In genomic region chr11:68583906-68584480, GRCm38 (mm10) we compare ENCODE assay signal across 14 mouse cellular contexts. TPM values are rescaled to one million over a fixed set of nuclear protein-coding genes. Genes with fewer than 3 reads are reported as not detected.
DNase-seq lines count a peak whose midpoint lies in the region; ATAC-seq and TF ChIP-seq lines count a peak whose summit lies in the region.
"Had no signal": no experiment of that assay in that cellular context is flagged by ENCODE, and none has a peak within 500 bp of the region (broad histone marks: within the 10 kb centered on the region; RNA-seq: fewer than 3 reads in every experiment).

No protein-coding gene starts in this region.

- no peak overlapping the region for H3K9ac ChIP-seq in forebrain, embryonic 13.5 days
- H3K9ac ChIP-seq in forebrain, embryonic 12.5 days, result no peak overlapping the region
- no peak overlapping the region for H3K9ac ChIP-seq in intestine, embryonic 15.5 days
- H3K9ac ChIP-seq in intestine, embryonic 16.5 days (ENCODE audit: low read depth, low read length), result no peak overlapping the region
- no peak overlapping the region for H3K9ac ChIP-seq in midbrain, embryonic 11.5 days (ENCODE audit: low read length)
- no peak overlapping the region for H3K9ac ChIP-seq in stomach, embryonic 15.5 days
- H3K9ac ChIP-seq: kidney, embryonic 15.5 days; limb, embryonic 12.5 days; liver, embryonic 15.5 days had no signal

- H3K27ac ChIP-seq in forebrain, embryonic 13.5 days, result peak overlapping the region; percentile 27; the same call in 1 of the 2 replicates
- no peak overlapping the region for H3K27ac ChIP-seq in forebrain, embryonic 12.5 days
- H3K27ac ChIP-seq in intestine, embryonic 15.5 days, result 0 out of 2 replicates have a peak overlapping the region, but pooled peaks have one; percentile 32
- no peak overlapping the region for H3K27ac ChIP-seq in intestine, embryonic 16.5 days (ENCODE audit: low read length)
- H3K27ac ChIP-seq in midbrain, embryonic 11.5 days (ENCODE audit: low read depth, low read length), result no peak overlapping the region
- H3K27ac ChIP-seq in midbrain, embryonic 10.5 days (replicated peaks), result no peak overlapping the region
- 0 out of 2 replicates have a peak overlapping the region, but pooled peaks have one; percentile 18 for H3K27ac ChIP-seq in stomach, embryonic 15.5 days
- H3K27ac ChIP-seq in thymus, adult 2 months (ENCODE audit: control insufficient read depth, insufficient read depth, low read length), result no peak overlapping the region
- H3K27ac ChIP-seq: kidney, embryonic 15.5 days; limb, embryonic 12.5 days; liver, embryonic 15.5 days had no signal

- no peak for ATAC-seq in forebrain, embryonic 13.5 days
- ATAC-seq in forebrain, embryonic 12.5 days (ENCODE audit: low FRiP score), result no peak
- no peak for ATAC-seq in intestine, embryonic 15.5 days
- ATAC-seq in intestine, embryonic 16.5 days, result no peak
- ATAC-seq in midbrain, embryonic 11.5 days (ENCODE audit: low FRiP score), result no peak
- no peak for ATAC-seq in stomach, embryonic 15.5 days (ENCODE audit: insufficient read depth, low FRiP score, low read depth)
- ATAC-seq: Patski had no signal

- peaks cover 25% of the 10 kb centered on the region for H3K4me1 ChIP-seq in forebrain, embryonic 13.5 days
- H3K4me1 ChIP-seq in forebrain, embryonic 12.5 days, result peaks cover 18% of the 10 kb centered on the region
- H3K4me1 ChIP-seq in intestine, embryonic 15.5 days (replicated peaks), result 0 out of 2 replicates have a peak, but pooled peaks cover 6% of the 10 kb centered on the region
- H3K4me1 ChIP-seq in intestine, embryonic 16.5 days (ENCODE audit: control insufficient read depth, insufficient read depth, low read length), result 0 out of 2 replicates have a peak, but pooled peaks cover 5% of the 10 kb centered on the region
- peaks cover 9% of the 10 kb centered on the region for H3K4me1 ChIP-seq in midbrain, embryonic 11.5 days (ENCODE audit: control insufficient read depth, insufficient read depth, low read length)
- H3K4me1 ChIP-seq in midbrain, embryonic 10.5 days, result peaks cover 27% of the 10 kb centered on the region
- peaks cover 4% of the 10 kb centered on the region; the same call in 1 of the 2 replicates for H3K4me1 ChIP-seq in stomach, embryonic 15.5 days
- no peaks in the 10 kb centered on the region for H3K4me1 ChIP-seq in thymus, adult 2 months (replicated peaks; ENCODE audit: control insufficient read depth, insufficient read depth, low read length)
- H3K4me1 ChIP-seq: liver, embryonic 15.5 days; megakaryocyte, embryonic 14.5 days had no signal

- no peak for TF ChIP-seq POLR2A in thymus, adult 2 months (IDR thresholded peaks at IDR 0.05; ENCODE audit: control insufficient read depth, extremely low read depth, insufficient read depth, low read length, poor library complexity)

- H3K36me3 ChIP-seq in forebrain, embryonic 13.5 days (ENCODE audit: poor library complexity, severe bottlenecking), result no peaks in the 10 kb centered on the region
- no peaks in the 10 kb centered on the region for H3K36me3 ChIP-seq in forebrain, embryonic 12.5 days (replicated peaks)
- no peaks in the 10 kb centered on the region for H3K36me3 ChIP-seq in intestine, embryonic 15.5 days
- H3K36me3 ChIP-seq in intestine, embryonic 16.5 days (ENCODE audit: control insufficient read depth, insufficient read depth, low read length), result no peaks in the 10 kb centered on the region
- no peaks in the 10 kb centered on the region for H3K36me3 ChIP-seq in midbrain, embryonic 11.5 days (ENCODE audit: control insufficient read depth, insufficient read depth, low read length)
- H3K36me3 ChIP-seq in midbrain, embryonic 10.5 days, result no peaks in the 10 kb centered on the region
- no peaks in the 10 kb centered on the region for H3K36me3 ChIP-seq in stomach, embryonic 15.5 days
- no peaks in the 10 kb centered on the region for H3K36me3 ChIP-seq in thymus, adult 2 months (ENCODE audit: control insufficient read depth, insufficient read depth, low read length)
- H3K36me3 ChIP-seq: kidney, embryonic 15.5 days; limb, embryonic 12.5 days; liver, embryonic 15.5 days had no signal

- no peak overlapping the region for H3K4me2 ChIP-seq in forebrain, embryonic 13.5 days
- no peak overlapping the region for H3K4me2 ChIP-seq in forebrain, embryonic 12.5 days
- no peak overlapping the region for H3K4me2 ChIP-seq in intestine, embryonic 15.5 days (replicated peaks)
- no peak overlapping the region for H3K4me2 ChIP-seq in intestine, embryonic 16.5 days (ENCODE audit: low read depth, low read length)
- no peak overlapping the region for H3K4me2 ChIP-seq in midbrain, embryonic 11.5 days
- no peak overlapping the region for H3K4me2 ChIP-seq in stomach, embryonic 15.5 days
- H3K4me2 ChIP-seq: kidney, embryonic 15.5 days; limb, embryonic 12.5 days; liver, embryonic 15.5 days had no signal

- peak; percentile 73 for DNase-seq in midbrain, embryonic 11.5 days (ENCODE audit: low spot score, missing footprints)
- DNase-seq in midbrain, embryonic 10.5 days (ENCODE audit: low spot score), result no peak
- DNase-seq in thymus, adult 2 months, result no peak
- DNase-seq: thymus, postnatal 36 days had no signal

- TF ChIP-seq CTCF in thymus, adult 2 months (IDR thresholded peaks at IDR 0.05; ENCODE audit: borderline replicate concordance, control insufficient read depth, extremely low read depth, insufficient read depth, low read length, poor library complexity), result no peak

- H3K9me3 ChIP-seq in forebrain, embryonic 13.5 days (replicated peaks), result no peaks in the 10 kb centered on the region
- H3K9me3 ChIP-seq in forebrain, embryonic 12.5 days, result no peaks in the 10 kb centered on the region
- no peaks in the 10 kb centered on the region for H3K9me3 ChIP-seq in intestine, embryonic 15.5 days
- no peaks in the 10 kb centered on the region for H3K9me3 ChIP-seq in intestine, embryonic 16.5 days (ENCODE audit: control insufficient read depth, low read length)
- no peaks in the 10 kb centered on the region for H3K9me3 ChIP-seq in midbrain, embryonic 11.5 days (ENCODE audit: control insufficient read depth, low read length)
- no peaks in the 10 kb centered on the region for H3K9me3 ChIP-seq in midbrain, embryonic 10.5 days (replicated peaks)
- H3K9me3 ChIP-seq in stomach, embryonic 15.5 days, result no peaks in the 10 kb centered on the region
- H3K9me3 ChIP-seq: kidney, embryonic 15.5 days; limb, embryonic 12.5 days; liver, embryonic 15.5 days; megakaryocyte, embryonic 14.5 days had no signal

- H3K4me3 ChIP-seq in forebrain, embryonic 13.5 days, result no peak overlapping the region
- no peak overlapping the region for H3K4me3 ChIP-seq in forebrain, embryonic 12.5 days (replicated peaks)
- no peak overlapping the region for H3K4me3 ChIP-seq in intestine, embryonic 15.5 days (replicated peaks)
- H3K4me3 ChIP-seq in intestine, embryonic 16.5 days (ENCODE audit: low read length), result no peak overlapping the region
- H3K4me3 ChIP-seq in midbrain, embryonic 11.5 days (ENCODE audit: low read depth, low read length), result no peak overlapping the region
- H3K4me3 ChIP-seq in midbrain, embryonic 10.5 days, result no peak overlapping the region
- no peak overlapping the region for H3K4me3 ChIP-seq in stomach, embryonic 15.5 days (replicated peaks)
- H3K4me3 ChIP-seq in thymus, adult 2 months (ENCODE audit: control insufficient read depth, insufficient read depth, low read length), result no peak overlapping the region
- H3K4me3 ChIP-seq: kidney, embryonic 15.5 days; limb, embryonic 12.5 days; liver, embryonic 15.5 days; megakaryocyte, embryonic 14.5 days had no signal

- whole genome bisulfite sequencing in forebrain, embryonic 13.5 days, result 69% methylated on average over 8 of the region's 8 CpGs
- 76% methylated on average over 8 of the region's 8 CpGs for WGBS in forebrain, embryonic 12.5 days
- 64% methylated on average over 8 of the region's 8 CpGs for WGBS in intestine, embryonic 15.5 days
- WGBS in intestine, embryonic 16.5 days, result 66% methylated on average over 8 of the region's 8 CpGs
- 73% methylated on average over 8 of the region's 8 CpGs for WGBS in midbrain, embryonic 11.5 days
- 76% methylated on average over 8 of the region's 8 CpGs for WGBS in midbrain, embryonic 10.5 days
- 49% methylated on average over 8 of the region's 8 CpGs for WGBS in stomach, embryonic 15.5 days
- WGBS in thymus, adult 2 months, result 86% methylated on average over 8 of the region's 8 CpGs

- no peaks in the 10 kb centered on the region for H3K27me3 ChIP-seq in forebrain, embryonic 13.5 days
- no peaks in the 10 kb centered on the region for H3K27me3 ChIP-seq in forebrain, embryonic 12.5 days
- no peaks in the 10 kb centered on the region for H3K27me3 ChIP-seq in intestine, embryonic 15.5 days (replicated peaks)
- H3K27me3 ChIP-seq in intestine, embryonic 16.5 days (replicated peaks; ENCODE audit: control insufficient read depth, insufficient read depth, low read length), result no peaks in the 10 kb centered on the region
- H3K27me3 ChIP-seq in midbrain, embryonic 11.5 days (ENCODE audit: control insufficient read depth, insufficient read depth, low read length), result no peaks in the 10 kb centered on the region
- H3K27me3 ChIP-seq in midbrain, embryonic 10.5 days (ENCODE audit: low read depth, poor library complexity, severe bottlenecking), result no peaks in the 10 kb centered on the region
- H3K27me3 ChIP-seq in stomach, embryonic 15.5 days (replicated peaks), result no peaks in the 10 kb centered on the region
- no peaks in the 10 kb centered on the region for H3K27me3 ChIP-seq in thymus, adult 2 months (ENCODE audit: control insufficient read depth, insufficient read depth, low read length)
- H3K27me3 ChIP-seq: kidney, embryonic 15.5 days; limb, embryonic 12.5 days; liver, embryonic 15.5 days had no signal

RNA-seq across cellular contexts. Expression of gene Ccdc42, which starts 2.8 kb away (rescaled TPM):
- polyA plus RNA-seq in forebrain, embryonic 13.5 days (2015; fragmentation: Nextera tagmentation; extraction: Ambion mirVana), result 0.16 TPM in 1 of 2 replicates, not detected in the other
- 0.69 TPM in 1 of 2 replicates, not detected in the other for polyA plus RNA-seq in forebrain, embryonic 12.5 days (2016; fragmentation: Nextera tagmentation; extraction: Ambion mirVana)
- 0.21 and 0.25 TPM in 2 replicates for polyA plus RNA-seq in intestine, embryonic 15.5 days (2015; fragmentation: Nextera tagmentation; extraction: Ambion mirVana)
- 0.38 TPM in 1 of 2 replicates, not detected in the other for polyA plus RNA-seq in intestine, embryonic 16.5 days (2015; fragmentation: Nextera tagmentation; extraction: Ambion mirVana)
- 0.92 and 1.5 TPM in 2 replicates for polyA plus RNA-seq in midbrain, embryonic 11.5 days (2014; fragmentation: Nextera tagmentation; extraction: Ambion mirVana)
- 1.5 and 2.2 TPM in 2 replicates for polyA plus RNA-seq in midbrain, embryonic 10.5 days (2016; fragmentation: Nextera tagmentation; extraction: Ambion mirVana)
- polyA plus RNA-seq in stomach, embryonic 15.5 days (2015; fragmentation: Nextera tagmentation; extraction: Ambion mirVana), result 0.42 and 0.50 TPM in 2 replicates
- polyA plus RNA-seq in thymus, adult 2 months (2012; rRNA removed), result not detected in 2 replicates
- polyA plus RNA-seq: liver, embryonic 15.5 days; Patski had no signal

RNA-seq across cellular contexts. Expression of gene Mfsd6l, which starts 28.0 kb away (rescaled TPM):
- polyA plus RNA-seq in forebrain, embryonic 13.5 days (2015; fragmentation: Nextera tagmentation; extraction: Ambion mirVana), result not detected in 2 replicates
- polyA plus RNA-seq in forebrain, embryonic 12.5 days (2016; fragmentation: Nextera tagmentation; extraction: Ambion mirVana), result 0.09 TPM in 1 of 2 replicates, not detected in the other
- polyA plus RNA-seq in intestine, embryonic 15.5 days (2015; fragmentation: Nextera tagmentation; extraction: Ambion mirVana), result 4.3 and 4.7 TPM in 2 replicates
- polyA plus RNA-seq in intestine, embryonic 16.5 days (2015; fragmentation: Nextera tagmentation; extraction: Ambion mirVana), result 4.5 and 6.8 TPM in 2 replicates
- not detected in 2 replicates for polyA plus RNA-seq in midbrain, embryonic 11.5 days (2014; fragmentation: Nextera tagmentation; extraction: Ambion mirVana)
- not detected in 2 replicates for polyA plus RNA-seq in midbrain, embryonic 10.5 days (2016; fragmentation: Nextera tagmentation; extraction: Ambion mirVana)
- 2.2 and 3.2 TPM in 2 replicates for polyA plus RNA-seq in stomach, embryonic 15.5 days (2015; fragmentation: Nextera tagmentation; extraction: Ambion mirVana)
- 0.24 and 0.65 TPM in 2 replicates for polyA plus RNA-seq in thymus, adult 2 months (2012; rRNA removed)
- polyA plus RNA-seq: limb, embryonic 12.5 days; liver, embryonic 15.5 days had no signal

Comparison
In these comparisons a context has a peak if more than half of its experiments do, and no peak if none do; other contexts are left out.
1. H3K27ac ChIP-seq: peak in forebrain, embryonic 13.5 days (single experiment), intestine, embryonic 15.5 days (single experiment) and stomach, embryonic 15.5 days (single experiment); none in forebrain, embryonic 12.5 days (single experiment), intestine, embryonic 16.5 days (single experiment), midbrain, embryonic 11.5 days (single experiment), midbrain, embryonic 10.5 days (single experiment) and thymus, adult 2 months (single experiment).